Comparison of ENCODE assay signal across 10 mouse cellular contexts in genomic region chr8:89037536-89038236, GRCm38 (mm10). TPM values are rescaled to one million over a fixed set of nuclear protein-coding genes. Genes with fewer than 3 reads are reported as not detected.
A peak's percentile ranks its signal among the peaks of the same experiment; 100 is the strongest.
DNase-seq lines count a peak whose midpoint lies in the region; ATAC-seq and TF ChIP-seq lines count a peak whose summit lies in the region.
"Had no signal": no experiment of that assay in that cellular context is flagged by ENCODE, and none has a peak within 500 bp of the region (broad histone marks: within the 10 kb centered on the region; RNA-seq: fewer than 3 reads in every experiment).

No protein-coding gene starts in this region.

- no peak overlapping the region for H3K9ac ChIP-seq in hindbrain, postnatal 0 days (replicated peaks; ENCODE audit: low read length)

- 3% methylated on average over 9 of the region's 9 CpGs for WGBS in heart, embryonic 10.5 days
- WGBS in embryonic facial prominence, embryonic 10.5 days = 7% methylated on average over 9 of the region's 9 CpGs
- 16% methylated on average over 9 of the region's 9 CpGs for WGBS in hindbrain, postnatal 0 days
- WGBS in midbrain, embryonic 10.5 days = 5% methylated on average over 9 of the region's 9 CpGs
- WGBS in thymus, adult 2 months = 36% methylated on average over 9 of the region's 9 CpGs

- no peak for TF ChIP-seq POLR2A in thymus, adult 2 months (IDR thresholded peaks at IDR 0.05; ENCODE audit: control insufficient read depth, extremely low read depth, insufficient read depth, low read length, poor library complexity)

- DNase-seq in heart, embryonic 10.5 days (ENCODE audit: low spot score) = no peak
- DNase-seq in heart, postnatal 4 days = no peak
- DNase-seq in embryonic facial prominence, embryonic 10.5 days (ENCODE audit: low spot score) = no peak
- peak; percentile 47 for DNase-seq in hindbrain, postnatal 0 days (ENCODE audit: low spot score)
- no peak for DNase-seq in midbrain, embryonic 10.5 days (ENCODE audit: low spot score)
- DNase-seq in testis, postnatal 10 days (ENCODE audit: low spot score) = no peak
- DNase-seq in thymus, adult 2 months = no peak
- DNase-seq: thymus, adult 18-20 months had no signal

- no peak for ATAC-seq in hindbrain, postnatal 0 days
- ATAC-seq in erythroblast, adult 5-6 weeks (replicated peaks; ENCODE audit: low FRiP score, poor library complexity, severe bottlenecking) = no peak
- ATAC-seq: inflammation-experienced regulatory T-cells, adult 6 months had no signal

- peak overlapping the region; percentile 34 for H3K4me2 ChIP-seq in hindbrain, postnatal 0 days (ENCODE audit: low read depth, low read length)

- H3K36me3 ChIP-seq in heart, embryonic 10.5 days = peaks cover 6% of the 10 kb centered on the region
- H3K36me3 ChIP-seq in embryonic facial prominence, embryonic 10.5 days (replicated peaks) = peaks cover 6% of the 10 kb centered on the region
- H3K36me3 ChIP-seq in hindbrain, postnatal 0 days (ENCODE audit: insufficient read depth, low read length) = no peaks in the 10 kb centered on the region
- peaks cover 7% of the 10 kb centered on the region for H3K36me3 ChIP-seq in midbrain, embryonic 10.5 days
- H3K36me3 ChIP-seq in thymus, adult 2 months (ENCODE audit: control insufficient read depth, insufficient read depth, low read length) = no peaks in the 10 kb centered on the region

- peak overlapping the region; percentile 42 for H3K4me3 ChIP-seq in heart, embryonic 10.5 days
- peak overlapping the region; percentile 35 for H3K4me3 ChIP-seq in embryonic facial prominence, embryonic 10.5 days
- H3K4me3 ChIP-seq in hindbrain, postnatal 0 days (ENCODE audit: low read length) = 0 out of 2 replicates have a peak overlapping the region, but pooled peaks have one; percentile 0
- H3K4me3 ChIP-seq in midbrain, embryonic 10.5 days = peak overlapping the region; percentile 94
- H3K4me3 ChIP-seq in thymus, adult 2 months (ENCODE audit: control insufficient read depth, insufficient read depth, low read length) = no peak overlapping the region

- H3K4me1 ChIP-seq in heart, embryonic 10.5 days = peaks cover 50% of the 10 kb centered on the region
- H3K4me1 ChIP-seq in embryonic facial prominence, embryonic 10.5 days = peaks cover 55% of the 10 kb centered on the region
- H3K4me1 ChIP-seq in hindbrain, postnatal 0 days (ENCODE audit: insufficient read depth, low read length) = no peaks in the 10 kb centered on the region
- peaks cover 83% of the 10 kb centered on the region for H3K4me1 ChIP-seq in midbrain, embryonic 10.5 days
- H3K4me1 ChIP-seq in thymus, adult 2 months (replicated peaks; ENCODE audit: control insufficient read depth, insufficient read depth, low read length) = no peaks in the 10 kb centered on the region

- H3K27ac ChIP-seq in heart, embryonic 10.5 days = peak overlapping the region; percentile 73
- 0 out of 2 replicates have a peak overlapping the region, but pooled peaks have one; percentile 14 for H3K27ac ChIP-seq in embryonic facial prominence, embryonic 10.5 days (replicated peaks)
- H3K27ac ChIP-seq in hindbrain, postnatal 0 days = no peak overlapping the region
- peak overlapping the region; percentile 99 for H3K27ac ChIP-seq in midbrain, embryonic 10.5 days (replicated peaks)
- no peak overlapping the region for H3K27ac ChIP-seq in thymus, adult 2 months (ENCODE audit: control insufficient read depth, insufficient read depth, low read length)

- H3K9me3 ChIP-seq in heart, embryonic 10.5 days = no peaks in the 10 kb centered on the region
- no peaks in the 10 kb centered on the region for H3K9me3 ChIP-seq in embryonic facial prominence, embryonic 10.5 days
- no peaks in the 10 kb centered on the region for H3K9me3 ChIP-seq in hindbrain, postnatal 0 days (ENCODE audit: low read length)
- H3K9me3 ChIP-seq in midbrain, embryonic 10.5 days (replicated peaks) = no peaks in the 10 kb centered on the region

- TF ChIP-seq CTCF in hindbrain, postnatal 0 days (IDR thresholded peaks at IDR 0.05; ENCODE audit: low read depth) = peak; percentile 54
- TF ChIP-seq CTCF in thymus, adult 2 months (IDR thresholded peaks at IDR 0.05; ENCODE audit: borderline replicate concordance, control insufficient read depth, extremely low read depth, insufficient read depth, low read length, poor library complexity) = no peak

- 0 out of 2 replicates have a peak, but pooled peaks cover 4% of the 10 kb centered on the region for H3K27me3 ChIP-seq in heart, embryonic 10.5 days (ENCODE audit: insufficient read depth, poor library complexity, severe bottlenecking)
- H3K27me3 ChIP-seq in embryonic facial prominence, embryonic 10.5 days (replicated peaks; ENCODE audit: low read depth, poor library complexity, severe bottlenecking) = peaks cover 62% of the 10 kb centered on the region
- peaks cover 28% of the 10 kb centered on the region; the same call in 1 of the 2 replicates for H3K27me3 ChIP-seq in hindbrain, postnatal 0 days (ENCODE audit: insufficient read depth, low read length)
- H3K27me3 ChIP-seq in midbrain, embryonic 10.5 days (ENCODE audit: low read depth, poor library complexity, severe bottlenecking) = no peaks in the 10 kb centered on the region
- peaks cover 3% of the 10 kb centered on the region for H3K27me3 ChIP-seq in thymus, adult 2 months (ENCODE audit: control insufficient read depth, insufficient read depth, low read length)

RNA-seq across cellular contexts. Expression of gene Sall1, which starts 6.3 kb away (rescaled TPM):
- 5.9 and 6.9 TPM in 2 replicates for polyA plus RNA-seq in heart, embryonic 10.5 days (2016; fragmentation: Nextera tagmentation; extraction: Ambion mirVana)
- total RNA-seq in heart, postnatal 4 days (2021) = 1 to 10 TPM; 5.0 to 6.3 TPM
- 4.7 and 6.3 TPM in 2 replicates for polyA plus RNA-seq in embryonic facial prominence, embryonic 10.5 days (2016; fragmentation: Nextera tagmentation; extraction: Ambion mirVana)
- total RNA-seq in hindbrain, postnatal 0 days (2014; rRNA removed) = 7.5 and 10.7 TPM in 2 replicates
- 3.3 and 3.6 TPM in 2 replicates for polyA plus RNA-seq in hindbrain, postnatal 0 days (2015; fragmentation: Nextera tagmentation; extraction: Ambion mirVana)
- 15.3 and 17.5 TPM in 2 replicates for polyA plus RNA-seq in midbrain, embryonic 10.5 days (2016; fragmentation: Nextera tagmentation; extraction: Ambion mirVana)
- 0.03 and 0.04 TPM in 2 replicates for polyA plus RNA-seq in thymus, adult 2 months (2012; rRNA removed)
- total RNA-seq in erythroblast, adult 5-6 weeks (2015; ENCODE audit: low replicate concordance) = 0.21 TPM in 1 of 2 replicates, not detected in the other
- not detected in 2 replicates for total RNA-seq in erythroblast, adult 5-6 weeks (2017; ENCODE audit: low replicate concordance)
- polyA plus RNA-seq: inflammation-experienced regulatory T-cells, adult 6 months had no signal

Comparison
In these comparisons a context has a peak if more than half of its experiments do, and no peak if none do; other contexts are left out.
1. H3K27ac ChIP-seq: peak in heart, embryonic 10.5 days (single experiment), embryonic facial prominence, embryonic 10.5 days (single experiment) and midbrain, embryonic 10.5 days (single experiment); none in hindbrain, postnatal 0 days (single experiment) and thymus, adult 2 months (single experiment).